In the genomic region with DNA sequence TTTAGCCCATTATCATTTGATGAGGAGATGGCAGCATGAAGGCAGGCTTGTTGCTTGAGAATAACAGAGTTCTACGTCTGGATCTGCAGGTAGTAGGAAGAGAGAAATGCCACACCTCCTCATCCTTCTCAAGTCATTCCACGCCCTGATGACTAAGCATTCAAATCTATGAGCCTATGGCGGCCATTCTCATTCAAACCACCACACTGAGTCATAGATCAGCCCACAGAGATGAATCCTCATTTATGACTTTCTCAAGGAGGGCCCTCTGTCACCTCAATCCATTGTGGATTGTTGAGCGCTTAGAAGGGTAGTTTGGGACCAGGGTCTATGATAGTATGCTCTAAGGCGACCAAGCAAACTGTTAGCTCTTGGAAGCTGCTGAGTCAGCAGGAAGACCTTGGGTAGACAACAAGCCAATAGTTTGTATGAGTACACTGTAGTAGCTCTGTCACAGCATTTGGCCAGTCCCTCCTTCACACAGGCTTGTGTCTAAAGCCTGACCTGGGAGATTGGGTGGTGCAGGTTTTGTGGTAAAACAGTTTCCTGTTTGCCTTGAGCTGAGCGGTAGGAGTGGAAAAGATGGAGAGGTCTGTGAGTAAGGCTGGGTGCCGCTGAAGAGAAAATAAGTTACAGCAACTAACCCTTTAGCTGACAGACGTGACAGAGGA, we compare ENCODE assay signal across 18 mouse cellular contexts. TPM values are rescaled to one million over a fixed set of nuclear protein-coding genes. Genes with fewer than 3 reads are reported as not detected.
DNase-seq lines count a peak whose midpoint lies in the region; ATAC-seq and TF ChIP-seq lines count a peak whose summit lies in the region.
"Had no signal": no experiment of that assay in that cellular context is flagged by ENCODE, and none has a peak within 500 bp of the region (broad histone marks: within the 10 kb centered on the region; RNA-seq: fewer than 3 reads in every experiment).

No protein-coding gene starts in this region.

- peak overlapping the region; percentile 38; the same call in 1 of the 2 replicates for H3K4me3 ChIP-seq in thymus, adult 2 months (ENCODE audit: control insufficient read depth, insufficient read depth, low read length)
- no peak overlapping the region for H3K4me3 ChIP-seq in cerebellum, adult 2 months (replicated peaks; ENCODE audit: insufficient read depth, low read depth, low read length)
- no peak overlapping the region for H3K4me3 ChIP-seq in forebrain, embryonic 13.5 days
- H3K4me3 ChIP-seq: hindbrain, embryonic 13.5 days; neural tube, embryonic 12.5 days had no signal

- peak; percentile 84 for DNase-seq in 416B (ENCODE audit: low read depth)
- DNase-seq in CD4-positive, CD25-positive, alpha-beta regulatory T cell, adult 2 months (ENCODE audit: low read depth, low spot score), result peak; percentile 50
- peak; percentile 25 for DNase-seq in c-Kit-positive CD71-negative TER-119-negative erythroid progenitor cells, embryonic 14.5 days (ENCODE audit: low read depth)
- peak; percentile 45 for DNase-seq in thymus, adult 2 months
- DNase-seq in Muller cell, postnatal 12 days (ENCODE audit: inconsistent ontology term), result no peak
- no peak for DNase-seq in cerebellum, adult 2 months
- DNase-seq: cerebellum, adult 18-20 months; gastrocnemius, postnatal 36 days; kidney, adult 2 months; midbrain, embryonic 14.5 days; right cerebral cortex, postnatal 4 days had no signal

- WGBS in thymus, adult 2 months, result 51% methylated on average over 8 of the region's 8 CpGs
- WGBS in cerebellum, adult 2 months, result 93% methylated on average over 8 of the region's 8 CpGs
- 93% methylated on average over 8 of the region's 8 CpGs for WGBS in forebrain, embryonic 13.5 days

- H3K4me2 ChIP-seq in forebrain, embryonic 13.5 days, result no peak overlapping the region
- H3K4me2 ChIP-seq: hindbrain, embryonic 13.5 days; neural tube, embryonic 12.5 days had no signal

- no peaks in the 10 kb centered on the region for H3K9me3 ChIP-seq in forebrain, embryonic 13.5 days (replicated peaks)
- H3K9me3 ChIP-seq: G1E; hindbrain, embryonic 13.5 days; neural tube, embryonic 12.5 days had no signal

- H3K36me3 ChIP-seq in thymus, adult 2 months (ENCODE audit: control insufficient read depth, insufficient read depth, low read length), result peaks cover 30% of the 10 kb centered on the region
- H3K36me3 ChIP-seq in forebrain, embryonic 13.5 days (ENCODE audit: poor library complexity, severe bottlenecking), result peaks cover 96% of the 10 kb centered on the region

- peak overlapping the region; percentile 95 for H3K27ac ChIP-seq in thymus, adult 2 months (ENCODE audit: control insufficient read depth, insufficient read depth, low read length)
- no peak overlapping the region for H3K27ac ChIP-seq in cerebellum, adult 2 months (ENCODE audit: insufficient read depth, low read length)
- no peak overlapping the region for H3K27ac ChIP-seq in forebrain, embryonic 13.5 days
- H3K27ac ChIP-seq: hindbrain, embryonic 13.5 days; neural tube, embryonic 12.5 days had no signal

- no peaks in the 10 kb centered on the region for H3K27me3 ChIP-seq in thymus, adult 2 months (ENCODE audit: control insufficient read depth, insufficient read depth, low read length)
- no peaks in the 10 kb centered on the region for H3K27me3 ChIP-seq in cerebellum, adult 2 months (ENCODE audit: control insufficient read depth, insufficient read depth, low read length)
- H3K27me3 ChIP-seq in forebrain, embryonic 13.5 days, result no peaks in the 10 kb centered on the region
- H3K27me3 ChIP-seq: hindbrain, embryonic 13.5 days; neural tube, embryonic 12.5 days had no signal

- no peak for ATAC-seq in forebrain, embryonic 13.5 days

- TF ChIP-seq CTCF in thymus, adult 2 months (IDR thresholded peaks at IDR 0.05; ENCODE audit: borderline replicate concordance, control insufficient read depth, extremely low read depth, insufficient read depth, low read length, poor library complexity), result no peak
- TF ChIP-seq CTCF in cerebellum, adult 2 months (IDR thresholded peaks at IDR 0.05; ENCODE audit: borderline replicate concordance, insufficient read depth, low read depth, low read length), result no peak

- H3K4me1 ChIP-seq in thymus, adult 2 months (replicated peaks; ENCODE audit: control insufficient read depth, insufficient read depth, low read length), result peaks cover 43% of the 10 kb centered on the region
- no peaks in the 10 kb centered on the region for H3K4me1 ChIP-seq in cerebellum, adult 2 months (ENCODE audit: control insufficient read depth, insufficient read depth, low read length)
- H3K4me1 ChIP-seq in forebrain, embryonic 13.5 days, result no peaks in the 10 kb centered on the region
- H3K4me1 ChIP-seq: hindbrain, embryonic 13.5 days; neural tube, embryonic 12.5 days had no signal

- no peak for TF ChIP-seq POLR2A in thymus, adult 2 months (IDR thresholded peaks at IDR 0.05; ENCODE audit: control insufficient read depth, extremely low read depth, insufficient read depth, low read length, poor library complexity)
- TF ChIP-seq POLR2A in cerebellum, adult 2 months (IDR thresholded peaks at IDR 0.05; ENCODE audit: borderline replicate concordance, insufficient read depth, low read length), result no peak

- no peak overlapping the region for H3K9ac ChIP-seq in forebrain, embryonic 13.5 days
- H3K9ac ChIP-seq: hindbrain, embryonic 13.5 days; neural tube, embryonic 12.5 days had no signal

RNA-seq across cellular contexts. Expression of a gene that starts 24.5 kb away (rescaled TPM):
- polyA plus RNA-seq in thymus, adult 2 months (2012; rRNA removed), result 112 and 117 TPM in 2 replicates
- polyA plus RNA-seq in cerebellum, adult 2 months (2012; rRNA removed), result 95.6 and 95.9 TPM in 2 replicates
- polyA plus RNA-seq in forebrain, embryonic 13.5 days (2015; fragmentation: Nextera tagmentation; extraction: Ambion mirVana), result 73.3 and 82.9 TPM in 2 replicates

RNA-seq across cellular contexts. Expression of a gene that starts 37.0 kb away (rescaled TPM):
- polyA plus RNA-seq in thymus, adult 2 months (2012; rRNA removed), result 2.3 and 3.9 TPM in 2 replicates
- 0.33 and 0.67 TPM in 2 replicates for polyA plus RNA-seq in cerebellum, adult 2 months (2012; rRNA removed)
- polyA plus RNA-seq in forebrain, embryonic 13.5 days (2015; fragmentation: Nextera tagmentation; extraction: Ambion mirVana), result not detected in 2 replicates
- polyA plus RNA-seq: G1E; heart, embryonic 14.5 days; hindbrain, embryonic 13.5 days; kidney, adult 2 months; liver, adult 2 months; neural tube, embryonic 12.5 days; stomach, embryonic 16.5 days had no signal

RNA-seq across cellular contexts. Expression of a gene that starts 43.3 kb away (rescaled TPM):
- 1.9 and 2.9 TPM in 2 replicates for polyA plus RNA-seq in thymus, adult 2 months (2012; rRNA removed)
- not detected in 2 replicates for polyA plus RNA-seq in cerebellum, adult 2 months (2012; rRNA removed)
- polyA plus RNA-seq in forebrain, embryonic 13.5 days (2015; fragmentation: Nextera tagmentation; extraction: Ambion mirVana), result 1.2 and 1.8 TPM in 2 replicates
- polyA plus RNA-seq: G1E; heart, embryonic 14.5 days; hindbrain, embryonic 13.5 days; kidney, adult 2 months; liver, adult 2 months; midbrain, embryonic 14.5 days; neural tube, embryonic 12.5 days; stomach, embryonic 16.5 days had no signal

Comparison
In these comparisons a context has a peak if more than half of its experiments do, and no peak if none do; other contexts are left out.
1. DNase-seq: peak in 416B (single experiment), CD4-positive, CD25-positive, alpha-beta regulatory T cell, adult 2 months (single experiment), c-Kit-positive CD71-negative TER-119-negative erythroid progenitor cells, embryonic 14.5 days (single experiment) and thymus, adult 2 months (single experiment); none in Muller cell, postnatal 12 days (single experiment) and cerebellum, adult 2 months (0 of 2).